Mouse (Mus musculus) large intestine, adult 2 months (tissue): ENCODE measurements around the gene Akap9. TPM values are rescaled to one million over a fixed set of nuclear protein-coding genes. Genes with fewer than 3 reads are reported as not detected.
"Not testable (repeated sequence)": the region's sequence is repeated elsewhere in the genome, so short reads cannot be mapped to it uniquely, and the experiment has no call there.

Source experiments
- DNase-seq: peaks from one replicate; pipeline ENCODE4 v3.0.0-alpha.2; 2012; ENCODE audit warnings: low read depth, low spot score
- WGBS: fragments of 180-500 bp; shearing (Covaris S2); methylation state at CpG from one replicate; pipeline ENCODE4 v1.1.7; 2018; 5-methylcytosine and 5-hydroxymethylcytosine counted together
- polyA plus RNA-seq: library from polyadenylated mRNA; depleted of rRNA; stranded (reverse); fragments of >200 nt; gene quantifications from 2 replicates; pipeline ENCODE4 v1.2.3, GENCODE M21; 2012; rRNA removed

Akap9 gene
- polyA plus RNA-seq, 1 experiment = 4.3 TPM

DNA sequence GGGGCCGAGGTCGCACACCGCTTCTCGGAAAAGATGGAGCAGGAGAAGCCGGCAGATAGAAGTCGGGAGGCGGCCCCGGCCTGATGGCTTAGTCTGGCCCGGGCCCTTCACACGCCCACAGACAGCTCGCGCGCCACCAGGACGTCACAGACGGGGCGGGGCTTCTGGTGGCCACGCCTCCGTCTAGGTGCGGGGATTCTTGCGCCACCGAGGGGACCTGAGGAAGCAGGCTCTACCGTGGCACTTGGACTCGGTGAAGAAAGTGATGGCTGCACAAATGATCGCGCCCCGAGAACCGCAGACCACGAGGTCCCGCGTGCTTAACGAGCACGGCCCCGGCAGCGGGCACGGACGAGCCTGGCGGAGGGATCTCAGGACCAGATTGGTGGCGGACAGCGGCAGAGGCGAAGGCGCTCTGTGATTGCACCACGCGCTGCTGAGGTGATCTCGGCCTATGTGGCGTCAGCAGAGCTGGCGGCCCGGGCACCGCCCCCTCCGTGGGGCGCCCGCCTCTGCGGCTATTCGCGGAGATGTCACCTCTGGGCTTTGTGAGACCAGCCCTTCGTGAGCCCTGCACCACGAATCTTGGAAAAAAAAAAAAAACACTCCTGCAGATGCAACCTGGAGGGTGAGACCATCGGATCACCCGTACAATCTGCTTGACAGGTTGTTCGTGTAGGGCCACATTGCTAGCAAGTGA lies 176.6 kb downstream of the Akap9 start, which contains the start of gene Cyp51:
Gene Cyp51 (minus strand): TSS at position 406 of the 700 bp plus-strand sequence.
- WGBS = under 1% methylated on average over 59 of the region's 59 CpGs
- peak; percentile 59 for DNase-seq

GRCm38 (mm10) chr5:4105651-4106186 lies 177.9 kb downstream of the Akap9 start:
- no peak for DNase-seq
- WGBS = 90% methylated on average over 2 of the region's 2 CpGs

DNA sequence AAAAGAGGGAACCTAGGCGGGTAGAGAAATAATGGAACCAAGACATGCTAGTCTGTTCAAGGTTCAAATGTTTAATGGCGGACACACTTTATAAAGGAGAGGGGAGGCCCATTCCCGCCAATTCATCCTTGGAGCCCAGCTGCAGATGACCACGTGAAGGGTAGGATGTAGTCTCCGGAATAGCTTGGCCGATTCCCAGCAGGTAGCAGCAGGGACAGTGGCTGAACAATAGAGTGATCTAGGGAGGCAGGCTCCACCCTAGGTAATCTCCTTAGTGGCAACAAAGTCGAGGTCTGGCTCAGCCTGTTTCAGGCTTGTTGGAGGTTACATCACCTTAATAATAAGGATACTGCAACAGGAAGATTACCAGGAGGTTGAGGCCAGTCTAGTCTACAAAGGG lies 179.2 kb downstream of the Akap9 start:
- DNase-seq = not testable (repeated sequence)
- WGBS = 75% methylated on average over 7 of the region's 7 CpGs

- 88% methylated on average over 5 of the region's 5 CpGs for WGBS
- DNase-seq = no peak
Observed at GRCm38 (mm10) chr5:4112570-4113098, 184.8 kb downstream of the Akap9 start.

Other genes with a start within 250 kb of the Akap9 start
- 6.0 and 10.7 TPM in 2 replicates for gene Ankib1, start 125.1 kb upstream of the Akap9 start, polyA plus RNA-seq
- gene Krit1, start 124.9 kb upstream of the Akap9 start, polyA plus RNA-seq = 4.2 and 6.9 TPM in 2 replicates
- gene Lrrd1, start 82.9 kb upstream of the Akap9 start, polyA plus RNA-seq = 0.06 TPM in 1 of 2 replicates, not detected in the other
- 0.77 and 1.4 TPM in 2 replicates for gene Mterf1a, start 34.1 kb upstream of the Akap9 start, polyA plus RNA-seq
- 56.5 and 74.4 TPM in 2 replicates for gene Cyp51, start 176.7 kb downstream of the Akap9 start, polyA plus RNA-seq